Mouse (Mus musculus) ZHBTc4 (cell line): ENCODE results near the gene Lsm8.
"Not testable (repeated sequence)": the region's sequence is repeated elsewhere in the genome, so short reads cannot be mapped to it uniquely, and the experiment has no call there.

Experiments used
- DNase-seq: peaks from one replicate; pipeline ENCODE4 v3.0.0-alpha.2; 2011; ENCODE audit warnings: low read depth, low spot score

Lsm8 gene

DNA sequence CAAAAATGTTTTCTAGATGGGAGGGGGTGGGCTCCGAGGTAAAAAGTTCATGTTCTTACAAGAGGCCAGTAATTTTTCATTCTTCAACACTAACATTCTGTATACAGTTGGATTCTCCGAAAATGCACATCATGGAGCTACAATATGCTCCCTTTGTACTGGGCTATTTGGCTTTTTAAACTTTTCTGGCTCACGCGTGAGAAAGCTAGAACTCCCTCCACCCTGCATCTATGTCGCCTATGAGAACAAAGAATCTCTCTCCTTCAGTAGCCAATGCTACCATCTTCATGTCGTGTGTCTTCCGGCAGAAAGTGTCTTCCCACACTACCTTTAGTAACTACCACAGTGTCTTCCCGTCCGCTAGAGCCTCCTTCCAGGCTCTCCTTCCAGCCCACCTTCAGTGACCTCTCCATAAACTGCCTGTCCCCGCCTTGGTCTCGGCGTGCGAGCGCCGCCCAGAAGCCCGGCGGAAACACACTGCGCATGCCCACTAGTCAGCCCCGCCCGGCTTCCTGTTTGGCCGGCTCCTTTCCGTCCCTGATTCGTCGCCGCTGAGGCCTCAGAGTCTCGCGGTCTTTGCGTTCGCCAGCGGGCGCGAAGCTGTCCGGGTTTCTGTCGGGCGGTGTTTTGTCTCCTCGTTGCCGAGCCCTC, at the start of gene Lsm8:
Gene Lsm8 (plus strand): TSS at position 529 of the 651 bp plus-strand sequence.
- DNase-seq = peak; percentile 98

DNA sequence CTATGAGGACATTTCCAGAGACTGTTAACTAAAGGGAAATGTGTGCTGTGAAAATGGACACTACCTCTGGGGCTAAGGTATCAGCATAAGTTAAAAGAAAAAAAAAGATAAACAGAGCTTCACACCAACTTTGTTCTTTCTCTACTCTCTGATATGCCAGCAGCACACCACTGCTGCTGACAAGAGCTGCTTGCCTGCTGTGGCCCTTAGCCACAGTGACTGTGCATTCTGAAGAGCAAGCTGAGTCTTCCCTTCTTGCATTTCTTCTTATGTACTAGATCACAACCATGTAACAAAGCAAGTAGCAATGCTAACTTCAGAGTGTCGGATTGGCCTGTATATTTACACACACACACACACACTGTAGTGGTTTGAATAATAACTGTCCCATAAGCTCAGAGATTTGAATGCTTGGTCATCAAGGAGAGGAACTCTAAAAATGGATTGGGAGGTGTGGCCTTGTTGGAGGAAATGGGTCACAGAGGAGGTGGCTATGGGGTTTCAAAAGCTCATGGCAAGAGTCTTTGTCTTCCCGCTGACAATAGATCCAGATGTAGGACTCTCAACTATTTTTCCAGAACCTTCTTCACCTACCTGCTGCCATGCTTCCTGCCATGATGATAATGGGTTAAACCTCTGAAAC, 47.4 kb upstream of the Lsm8 start:
- DNase-seq = no peak

DNA sequence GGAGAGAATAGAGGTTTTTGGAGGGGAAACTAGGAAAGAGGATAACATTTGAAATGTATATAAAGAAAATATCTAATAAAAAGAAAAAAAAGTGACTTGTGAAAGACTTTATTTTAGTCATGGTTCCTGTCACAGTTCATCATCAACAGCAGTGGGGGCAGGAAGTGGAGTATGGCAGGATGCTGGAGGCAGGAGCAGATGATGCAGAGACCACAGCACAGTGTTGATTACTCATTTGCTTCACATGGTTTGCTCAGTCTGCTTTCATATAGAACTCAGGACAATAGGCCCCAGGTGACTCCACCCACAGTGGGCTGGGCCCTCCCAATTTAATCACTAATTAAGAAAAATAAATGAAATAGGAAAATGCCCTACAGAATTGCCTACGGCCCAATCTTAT, 35.8 kb upstream of the Lsm8 start:
- DNase-seq = no peak

DNA sequence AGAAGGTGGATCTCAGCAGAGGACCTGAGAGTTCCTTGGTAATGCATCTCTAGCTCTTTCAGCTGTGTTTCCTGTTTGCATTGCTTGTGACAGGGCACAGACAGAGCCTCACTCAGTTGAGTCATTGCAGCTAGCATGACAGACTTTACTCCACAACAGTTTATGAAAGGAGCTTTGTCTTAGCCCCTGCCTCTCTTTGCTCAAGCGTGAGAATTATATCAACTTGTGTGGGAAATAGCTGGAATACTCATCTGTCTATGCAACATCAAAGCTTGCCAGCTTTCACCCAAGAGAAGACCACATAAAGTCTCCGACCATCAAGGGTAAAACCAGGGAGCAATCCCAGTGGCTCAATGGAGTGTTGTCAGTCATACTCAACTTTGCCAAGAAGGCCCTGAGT, 32.8 kb upstream of the Lsm8 start:
- no peak for DNase-seq

DNA sequence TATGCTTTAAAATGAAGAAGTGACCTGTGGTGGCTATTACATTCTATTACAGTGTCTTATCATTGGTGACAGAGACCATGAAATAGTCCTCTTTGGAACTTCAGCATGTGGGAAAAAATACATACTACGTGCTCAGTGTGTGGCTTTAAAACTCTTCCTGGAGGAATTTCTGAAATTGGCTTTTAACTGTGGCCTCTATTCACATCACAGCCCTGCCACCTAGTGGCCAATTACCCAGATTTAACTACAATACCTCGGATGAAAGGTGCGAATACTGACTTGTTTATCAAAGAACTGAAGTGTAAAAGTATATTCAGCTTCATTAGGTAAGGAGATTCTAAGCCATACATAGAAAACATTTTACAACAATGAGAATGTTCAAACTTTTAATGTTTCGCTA, 29.0 kb upstream of the Lsm8 start:
- DNase-seq = peak; percentile 47

DNA sequence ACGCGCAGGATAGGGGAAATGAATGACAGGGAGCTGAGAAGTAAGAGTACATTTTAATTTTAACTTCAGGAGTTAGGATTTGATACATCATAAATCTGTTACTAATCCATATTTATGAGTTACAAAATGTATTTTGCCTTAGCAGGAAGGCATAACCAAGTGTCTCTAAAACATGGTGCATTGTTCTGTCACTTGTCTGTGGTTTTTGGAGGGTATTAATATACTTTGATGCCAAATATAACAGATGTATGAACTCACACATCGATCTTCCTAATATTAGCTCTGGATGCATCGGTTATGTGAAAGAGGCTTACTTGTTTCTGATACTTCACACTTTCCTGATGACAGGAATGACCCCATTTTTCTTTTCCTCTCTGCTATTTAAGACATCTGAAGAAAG, 28.1 kb upstream of the Lsm8 start:
- no peak for DNase-seq

DNA sequence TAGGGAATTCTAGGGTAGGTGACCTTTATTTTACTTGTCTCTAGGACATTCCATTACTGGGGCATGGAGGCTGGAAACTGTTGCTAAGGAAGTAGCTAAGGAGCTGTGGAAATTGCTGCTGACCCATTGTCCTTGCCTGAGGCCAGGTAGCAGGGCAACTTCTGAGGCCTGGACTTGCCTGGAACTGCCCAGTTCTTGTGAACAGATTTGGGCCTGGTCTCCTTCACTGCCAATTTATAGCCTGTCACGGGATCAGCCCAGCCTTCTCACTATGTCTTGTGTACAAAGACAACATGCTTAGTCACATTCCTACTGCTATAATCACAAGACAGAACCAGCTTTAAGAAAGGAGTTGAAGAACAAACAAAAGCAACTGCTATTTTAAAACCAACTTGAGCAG, 25.6 kb upstream of the Lsm8 start:
- peak; percentile 14 for DNase-seq

DNA sequence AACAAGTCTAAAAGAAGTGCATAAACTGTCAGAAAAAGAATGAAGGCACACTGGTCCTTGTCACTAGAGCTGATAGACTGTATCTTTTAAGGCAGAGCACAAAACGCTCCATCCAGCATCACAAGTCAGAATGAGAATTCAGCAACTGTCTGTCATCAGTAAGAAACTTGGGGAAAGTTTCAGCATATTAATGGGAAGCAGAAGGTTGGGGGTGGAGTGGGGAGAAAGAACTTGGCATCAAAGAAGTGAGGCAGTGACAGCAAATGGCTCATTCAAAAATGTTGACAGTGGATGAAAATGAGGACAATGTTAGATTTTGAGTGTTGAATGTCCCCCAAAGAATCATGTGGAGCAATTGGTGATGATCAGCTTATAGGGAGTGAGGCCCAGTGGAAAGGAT, 15.4 kb upstream of the Lsm8 start:
- DNase-seq = no peak

DNA sequence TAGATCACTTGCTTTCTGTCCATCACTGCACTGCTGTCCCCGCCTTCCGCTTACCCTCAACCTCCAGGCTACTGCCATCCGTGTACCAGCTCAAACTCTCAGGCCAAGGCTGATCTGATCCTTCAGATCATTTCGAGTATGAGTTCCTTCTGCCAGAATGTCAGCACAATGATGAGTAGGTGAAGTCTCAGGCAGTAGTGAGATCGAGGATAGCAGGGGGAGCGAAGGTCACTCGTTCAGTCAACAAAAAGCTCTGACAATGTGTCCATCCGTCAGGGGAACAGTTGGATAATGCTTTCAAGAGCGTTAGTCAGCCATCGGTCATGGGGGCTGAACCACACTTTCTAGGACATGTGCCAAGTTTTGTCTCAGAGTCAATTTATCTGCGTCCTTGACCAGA, 3.9 kb upstream of the Lsm8 start:
- DNase-seq = not testable (repeated sequence)

DNA sequence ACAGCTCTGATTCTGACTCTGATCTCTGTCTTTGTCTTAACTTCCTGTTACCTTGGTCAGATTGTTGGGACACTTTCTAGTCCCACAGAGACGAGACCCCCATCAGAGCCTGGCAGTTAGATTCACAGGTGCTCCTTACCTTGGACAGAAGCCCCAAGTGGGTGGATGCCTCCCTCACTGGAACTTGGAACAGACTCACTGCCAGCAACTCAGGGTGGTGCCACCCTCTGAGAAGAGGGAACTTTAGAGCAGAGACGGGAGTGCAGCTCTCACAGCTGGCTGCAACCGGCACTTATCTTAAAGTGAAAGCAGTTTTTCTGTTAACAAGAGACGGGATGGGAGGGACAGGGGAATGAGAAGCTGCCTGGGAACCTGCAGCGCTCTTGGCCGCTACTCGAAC, 2.8 kb upstream of the Lsm8 start:
- DNase-seq = not testable (repeated sequence)

DNA sequence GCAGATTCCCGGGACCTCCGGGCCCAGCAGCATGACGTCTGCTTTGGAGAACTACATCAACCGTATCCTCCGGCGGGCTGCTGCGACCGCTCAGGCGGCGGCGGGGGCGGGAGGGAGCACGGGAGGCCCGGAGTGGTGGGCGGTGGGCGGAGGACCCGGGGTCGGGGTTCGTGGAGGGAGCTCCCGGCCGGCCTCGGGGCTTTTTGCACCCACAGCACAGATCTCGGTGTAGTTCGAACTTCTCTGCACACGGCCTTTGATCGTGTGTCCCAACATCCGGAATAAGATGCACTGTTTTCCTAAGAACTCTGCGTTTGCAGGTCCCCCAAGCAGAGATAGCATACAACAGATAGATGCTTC, 303 bp downstream of the Lsm8 start:
- DNase-seq = no peak

DNA sequence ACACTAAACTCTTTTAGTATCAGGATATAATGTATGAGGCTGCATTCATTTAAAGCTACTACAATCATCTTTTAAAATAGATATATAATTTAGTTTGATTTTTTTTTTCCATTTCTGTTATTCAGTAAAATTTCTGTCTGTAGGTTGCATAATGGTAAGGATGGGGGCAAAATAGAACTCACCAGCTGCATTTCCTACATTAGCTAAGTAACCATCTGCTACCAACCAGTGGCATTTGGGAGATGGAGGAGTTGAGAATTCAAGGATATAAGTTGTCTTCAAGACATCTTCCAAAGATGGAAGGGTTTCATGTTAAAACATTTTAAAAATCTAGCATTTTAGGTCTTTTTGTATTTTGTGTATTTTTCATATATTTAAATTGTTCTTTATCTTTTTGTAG, 6.9 kb downstream of the Lsm8 start:
- no peak for DNase-seq

DNA sequence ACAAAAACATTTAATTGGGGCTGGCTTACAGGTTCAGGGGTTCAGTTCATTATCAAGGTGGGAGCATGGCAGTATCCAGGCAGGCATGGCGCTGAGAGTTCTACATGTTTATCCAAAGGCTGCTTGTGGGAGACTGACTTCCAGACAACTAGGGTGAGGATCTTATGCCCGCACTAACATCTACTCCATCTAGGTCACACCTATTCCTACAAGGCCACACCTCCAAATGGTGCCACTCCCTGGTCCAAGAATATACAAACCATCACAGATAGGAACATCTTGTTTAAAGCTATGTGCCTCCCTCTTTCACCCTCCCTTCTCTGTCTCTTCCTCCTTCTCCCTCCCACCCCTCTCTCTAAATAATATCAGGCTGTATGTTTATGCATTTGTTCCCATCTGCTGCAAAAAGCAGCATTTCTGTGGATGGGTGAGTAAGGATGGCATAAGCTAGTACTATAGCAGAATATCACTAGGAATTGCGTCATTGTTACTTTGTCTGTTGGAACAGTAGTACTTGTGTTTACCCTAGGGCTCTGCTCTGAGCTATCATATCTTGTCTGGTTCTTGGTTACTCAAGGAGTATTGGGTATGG, 8.2 kb downstream of the Lsm8 start:
- no peak for DNase-seq

DNA sequence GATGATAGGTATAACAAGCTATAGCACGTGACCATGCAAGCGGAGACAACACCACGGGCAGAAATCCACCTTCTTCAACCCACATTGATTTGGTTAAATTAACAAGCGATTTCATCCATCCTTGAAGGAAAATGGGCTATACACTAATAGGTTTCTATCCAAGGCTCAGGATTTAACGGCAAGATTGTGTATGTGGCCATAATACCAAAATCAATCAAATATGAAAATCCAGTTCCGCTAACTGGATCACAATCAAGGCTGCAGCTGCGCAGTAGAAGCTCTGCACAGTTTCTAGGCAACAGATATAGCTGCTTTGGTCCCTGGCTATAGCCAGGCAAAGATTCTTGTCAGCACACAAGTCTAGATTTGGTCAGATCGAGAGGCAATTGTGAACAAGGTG, 17.6 kb downstream of the Lsm8 start, which contains the start of gene Ankrd7:
Gene Ankrd7 (plus strand): TSS at position 301 of the 400 bp plus-strand sequence.
- DNase-seq = no peak

DNA sequence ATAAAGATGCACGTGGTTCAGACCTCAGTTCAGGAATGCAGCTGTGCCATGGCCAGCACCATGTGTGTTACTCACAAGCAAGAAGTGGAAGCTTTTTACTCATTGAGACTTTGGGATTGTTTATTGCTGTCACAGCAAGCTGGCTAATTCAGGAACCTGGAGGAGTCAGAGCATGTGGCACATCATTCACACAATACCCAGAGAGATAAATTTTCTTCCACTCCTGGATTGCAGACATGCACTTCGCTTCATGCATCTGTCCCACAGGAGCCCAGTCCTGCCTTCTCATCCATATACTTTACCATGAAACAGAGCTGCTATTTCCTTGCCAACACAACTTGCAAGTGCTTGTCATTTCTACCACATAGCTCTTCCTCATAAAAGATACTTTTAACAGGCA, 40.7 kb downstream of the Lsm8 start:
- DNase-seq = no peak

DNA sequence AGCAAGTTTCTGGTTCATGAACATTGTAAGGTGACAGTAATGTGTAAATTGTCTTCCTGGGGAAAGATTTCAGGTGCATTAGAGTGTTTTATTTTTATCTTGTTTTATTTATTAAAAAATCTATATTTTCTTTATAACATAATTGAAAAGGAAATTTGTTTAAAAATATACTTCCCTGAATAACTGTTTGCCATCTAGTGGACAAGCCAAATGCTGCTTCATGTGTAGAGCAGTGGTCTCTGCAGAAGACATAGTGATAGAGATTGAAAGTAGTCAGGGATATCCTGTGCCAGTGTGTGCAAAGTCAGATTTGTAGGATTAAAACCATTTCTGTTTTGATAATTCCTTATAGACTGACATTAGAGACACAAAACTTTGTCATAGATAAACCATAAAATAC, 45.8 kb downstream of the Lsm8 start:
- no peak for DNase-seq
